Mouse (Mus musculus) limb, embryonic 11.5 days (tissue): ENCODE results near the gene Eepd1. TPM values are rescaled to one million over a fixed set of nuclear protein-coding genes. Genes with fewer than 3 reads are reported as not detected.

ENCODE experiments used
- ATAC-seq: fragments of 200-750 bp; cut with Nextera tagmentation; 2 replicates; pipeline ENCODE4 v1.8.0; 2017; ENCODE audit warnings: low read depth; ENCODE audit not compliant: insufficient number of reproducible peaks, low FRiP score, low TSS enrichment
- DNase-seq: peaks from one replicate; pipeline ENCODE4 v3.0.0-alpha.2; 2015; ENCODE audit warnings: low spot score
- H3K27ac ChIP-seq: fragments of 300-500 bp; sonication (generic); replicated peaks from 2 replicates; pipeline ENCODE4 v1.5.1; 2014; ENCODE audit warnings: low read depth, mild to moderate bottlenecking, low read length
- H3K27me3 ChIP-seq: fragments of 300-500 bp; sonication (generic); 2 replicates; pipeline ENCODE4 v1.6.1; 2014; ENCODE audit warnings: mild to moderate bottlenecking, low read length, mixed read lengths; ENCODE audit not compliant: control insufficient read depth, insufficient read depth
- H3K36me3 ChIP-seq: fragments of 300-500 bp; sonication (generic); 2 replicates; pipeline ENCODE4 v1.6.1; 2014; ENCODE audit warnings: mild to moderate bottlenecking, low read length, moderate library complexity, mixed read lengths; ENCODE audit not compliant: control insufficient read depth, insufficient read depth
- H3K4me1 ChIP-seq: fragments of 300-500 bp; sonication (generic); 2 replicates; pipeline ENCODE4 v1.6.1; 2014; ENCODE audit warnings: low read length, mixed read lengths; ENCODE audit not compliant: control insufficient read depth, insufficient read depth
- H3K4me2 ChIP-seq: fragments of 300-500 bp; sonication (generic); 2 replicates; pipeline ENCODE4 v1.6.1; 2014; ENCODE audit warnings: low read depth, mild to moderate bottlenecking, moderate library complexity; ENCODE audit not compliant: severe bottlenecking
- H3K4me3 ChIP-seq: fragments of 300-500 bp; sonication (generic); 2 replicates; pipeline ENCODE4 v1.5.1; 2014; ENCODE audit warnings: low read depth, low read length
- H3K9ac ChIP-seq: fragments of 300-500 bp; sonication (generic); 2 replicates; pipeline ENCODE4 v1.6.1; 2014; ENCODE audit warnings: mild to moderate bottlenecking, low read length
- H3K9me3 ChIP-seq: fragments of 300-500 bp; sonication (generic); 2 replicates; pipeline ENCODE4 v1.6.1; 2016; ENCODE audit warnings: low read length; ENCODE audit not compliant: control insufficient read depth
- WGBS: fragments of 180-500 bp; shearing (Covaris S2); extraction: QIAGEN DNeasy Blood & Tissue Kit; methylation state at CpG from one replicate; pipeline ENCODE4 v1.1.7; 2014; 5-methylcytosine and 5-hydroxymethylcytosine counted together
- polyA plus RNA-seq: library from polyadenylated mRNA; unstranded; fragments of >200 nt; fragmentation: Nextera tagmentation; extraction: Ambion mirVana; gene quantifications from 2 replicates; pipeline ENCODE4 v1.2.1, GENCODE M21; 2014

Eepd1 gene
- polyA plus RNA-seq, 1 experiment from 2014 or later, result 21.8 TPM

DNA sequence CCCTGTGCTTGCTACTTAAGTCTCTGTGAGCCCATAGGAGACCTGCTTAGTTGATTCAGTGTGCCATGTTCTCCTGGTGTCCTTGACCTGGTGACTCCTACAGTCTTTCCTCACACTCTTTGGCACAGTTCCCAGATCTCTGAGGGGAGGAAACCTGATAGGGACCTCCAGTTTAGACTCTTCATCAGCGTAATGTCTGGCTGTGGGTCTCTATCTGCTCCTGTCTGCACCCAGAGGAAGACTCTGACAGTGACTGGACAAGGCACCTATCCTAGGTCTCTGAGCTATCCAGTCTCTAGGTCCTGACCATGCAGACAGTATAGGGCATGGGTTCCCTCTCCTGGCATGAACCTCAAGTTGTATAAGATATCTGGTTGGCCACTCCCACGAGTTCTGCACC, 71.2 kb downstream of the Eepd1 start:
- no peaks in the 10 kb centered on the region for H3K27me3 ChIP-seq
- no peaks in the 10 kb centered on the region for H3K36me3 ChIP-seq
- no peak overlapping the region for H3K4me3 ChIP-seq
- ATAC-seq (no peak), DNase-seq (no peak)
- 80% methylated on average over 2 of the region's 2 CpGs for WGBS
- H3K9ac ChIP-seq, result no peak overlapping the region
- H3K4me2 ChIP-seq, result no peak overlapping the region
- no peak overlapping the region for H3K27ac ChIP-seq
- no peaks in the 10 kb centered on the region for H3K9me3 ChIP-seq
- H3K4me1 ChIP-seq, result no peaks in the 10 kb centered on the region

DNA sequence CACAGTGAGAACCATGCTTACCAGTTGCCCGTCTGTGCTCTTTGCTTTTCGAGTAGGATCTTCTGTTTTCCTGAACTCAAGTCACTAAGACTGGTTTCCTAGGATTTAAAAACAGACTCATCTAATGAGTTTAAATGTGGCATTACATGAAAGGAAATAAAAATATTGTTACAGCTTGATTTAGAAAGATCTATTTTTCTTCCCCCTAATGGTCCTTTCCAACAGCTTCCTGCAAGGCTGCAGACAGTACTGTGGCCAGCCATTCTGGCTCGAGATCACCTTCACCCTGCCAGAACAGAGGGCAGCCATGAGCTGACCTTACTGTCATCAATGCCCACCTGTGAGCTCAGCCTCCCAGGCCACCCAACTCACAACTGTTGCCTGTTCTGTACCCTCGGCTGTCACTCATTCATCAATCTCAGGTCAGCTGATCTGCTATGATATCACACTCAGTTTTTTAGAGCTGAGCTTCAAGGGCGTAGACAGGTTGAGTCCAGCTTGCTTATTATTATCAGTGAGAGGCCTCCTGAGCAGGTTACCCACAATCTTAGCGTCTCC, 73.0 kb downstream of the Eepd1 start:
- no peak overlapping the region for H3K4me3 ChIP-seq
- no peaks in the 10 kb centered on the region for H3K9me3 ChIP-seq
- H3K4me2 ChIP-seq, result no peak overlapping the region
- 76% methylated on average over 6 of the region's 6 CpGs for WGBS
- DNase-seq (no peak), ATAC-seq (no peak)
- H3K36me3 ChIP-seq, result no peaks in the 10 kb centered on the region
- no peaks in the 10 kb centered on the region for H3K27me3 ChIP-seq
- H3K9ac ChIP-seq, result no peak overlapping the region
- no peak overlapping the region for H3K27ac ChIP-seq
- H3K4me1 ChIP-seq, result no peaks in the 10 kb centered on the region

DNA sequence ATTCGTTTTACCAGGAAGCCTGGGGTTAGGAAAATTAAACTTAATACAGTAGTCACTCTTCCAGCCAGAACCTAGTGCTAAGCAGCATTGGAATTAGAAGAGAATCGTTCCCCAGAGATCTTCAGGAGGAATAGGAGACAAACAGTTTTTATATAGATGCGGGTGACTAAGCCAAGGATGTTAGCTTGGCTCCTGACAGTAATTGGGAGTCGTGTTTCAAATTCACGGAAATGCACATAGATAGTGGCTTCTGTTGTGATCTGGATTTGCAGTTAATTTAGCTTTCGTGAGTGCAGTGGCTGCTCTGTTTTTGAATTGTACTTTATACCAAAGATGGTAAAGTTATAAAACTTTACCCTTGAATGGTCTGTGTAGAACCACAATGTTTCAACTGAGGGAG, 73.9 kb downstream of the Eepd1 start:
- Histone ChIP-seq H3K4me1 (no peaks in the 10 kb centered on the region), H3K9me3 (no peaks in the 10 kb centered on the region), H3K27ac (no peak overlapping the region), H3K4me2 (no peak overlapping the region), H3K36me3 (no peaks in the 10 kb centered on the region), H3K27me3 (no peaks in the 10 kb centered on the region), H3K4me3 (no peak overlapping the region), H3K9ac (no peak overlapping the region)
- WGBS, result 67% methylated on average over 6 of the region's 6 CpGs
- ATAC-seq (no peak), DNase-seq (no peak)

DNA sequence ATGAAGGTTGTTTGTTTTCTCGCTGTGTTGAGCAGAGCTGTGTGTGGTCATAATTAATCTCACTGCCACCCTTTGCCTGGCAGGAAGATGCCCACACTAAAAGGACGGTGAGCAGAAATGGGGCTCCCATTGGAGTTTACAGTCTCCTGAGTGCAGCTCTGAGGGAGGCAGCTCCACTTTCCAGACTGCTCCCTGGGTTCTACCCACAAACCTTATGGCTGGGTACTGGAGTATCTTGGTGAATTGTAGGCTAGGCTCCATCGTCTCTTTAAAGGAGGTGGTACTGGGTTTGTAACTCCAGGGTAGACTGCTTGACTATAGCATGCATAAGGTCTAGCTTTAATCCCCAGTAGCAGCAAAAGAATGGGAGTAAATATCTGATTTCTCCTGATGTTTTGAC, 74.7 kb downstream of the Eepd1 start:
- no peak overlapping the region for H3K9ac ChIP-seq
- no peak for ATAC-seq

DNA sequence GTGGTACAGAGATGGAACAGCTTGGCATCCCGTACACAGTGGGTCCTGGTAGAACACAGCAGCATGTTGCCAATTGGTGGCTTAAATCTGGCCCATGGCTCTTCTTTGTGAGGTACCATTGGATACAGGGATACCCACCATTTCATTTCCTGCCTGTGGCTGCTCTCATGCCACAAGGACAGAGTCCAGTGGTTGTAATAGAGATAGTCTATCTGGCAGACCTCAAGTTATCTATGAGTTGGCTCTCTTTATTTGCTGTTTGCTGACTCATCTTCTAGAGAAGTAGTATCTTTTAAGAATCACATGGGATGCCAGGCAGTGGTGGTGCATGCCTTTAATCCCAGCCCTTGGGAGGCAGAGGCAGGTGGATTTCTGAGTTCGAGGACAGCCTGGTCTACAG, 76.0 kb downstream of the Eepd1 start:
- no peaks in the 10 kb centered on the region for H3K36me3 ChIP-seq
- WGBS, result 94% methylated on average over 2 of the region's 2 CpGs
- no peaks in the 10 kb centered on the region for H3K4me1 ChIP-seq
- ATAC-seq, result no peak
- H3K4me3 ChIP-seq, result no peak overlapping the region
- no peaks in the 10 kb centered on the region for H3K9me3 ChIP-seq
- H3K27ac ChIP-seq, result no peak overlapping the region
- no peak overlapping the region for H3K9ac ChIP-seq
- DNase-seq, result no peak
- no peak overlapping the region for H3K4me2 ChIP-seq
- H3K27me3 ChIP-seq, result no peaks in the 10 kb centered on the region

More for the DNA sequence above, 74.7 kb downstream of the Eepd1 start:
- Histone ChIP-seq H3K4me1 (no peaks in the 10 kb centered on the region), H3K27me3 (no peaks in the 10 kb centered on the region), H3K36me3 (no peaks in the 10 kb centered on the region), H3K4me2 (no peak overlapping the region), H3K9me3 (no peaks in the 10 kb centered on the region), H3K27ac (no peak overlapping the region), H3K4me3 (no peak overlapping the region)
- DNase-seq, result no peak
- WGBS, result 82% methylated on average over 3 of the region's 3 CpGs

DNA sequence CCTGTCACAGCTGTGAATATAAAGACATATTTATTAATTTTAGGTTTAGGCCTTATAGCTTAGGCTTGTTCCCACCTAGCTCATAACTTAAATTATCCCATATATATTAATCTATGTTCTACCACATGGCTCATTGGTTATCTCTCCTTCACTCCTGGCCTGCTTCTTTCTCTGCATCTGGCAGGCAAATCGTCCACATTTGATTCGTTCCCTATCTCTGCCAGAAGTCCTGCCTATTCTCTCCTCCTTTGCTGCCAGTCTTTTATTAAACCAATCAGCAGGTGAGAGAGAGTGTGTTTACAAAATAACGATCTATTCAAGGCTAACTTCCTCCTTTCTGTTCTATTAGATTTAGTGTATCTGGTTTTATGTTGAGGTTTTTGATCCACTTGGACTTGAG, 77.5 kb downstream of the Eepd1 start:
- ATAC-seq, result no peak
- WGBS, result 74% methylated on average over 3 of the region's 3 CpGs
- no peak overlapping the region for H3K27ac ChIP-seq

DNA sequence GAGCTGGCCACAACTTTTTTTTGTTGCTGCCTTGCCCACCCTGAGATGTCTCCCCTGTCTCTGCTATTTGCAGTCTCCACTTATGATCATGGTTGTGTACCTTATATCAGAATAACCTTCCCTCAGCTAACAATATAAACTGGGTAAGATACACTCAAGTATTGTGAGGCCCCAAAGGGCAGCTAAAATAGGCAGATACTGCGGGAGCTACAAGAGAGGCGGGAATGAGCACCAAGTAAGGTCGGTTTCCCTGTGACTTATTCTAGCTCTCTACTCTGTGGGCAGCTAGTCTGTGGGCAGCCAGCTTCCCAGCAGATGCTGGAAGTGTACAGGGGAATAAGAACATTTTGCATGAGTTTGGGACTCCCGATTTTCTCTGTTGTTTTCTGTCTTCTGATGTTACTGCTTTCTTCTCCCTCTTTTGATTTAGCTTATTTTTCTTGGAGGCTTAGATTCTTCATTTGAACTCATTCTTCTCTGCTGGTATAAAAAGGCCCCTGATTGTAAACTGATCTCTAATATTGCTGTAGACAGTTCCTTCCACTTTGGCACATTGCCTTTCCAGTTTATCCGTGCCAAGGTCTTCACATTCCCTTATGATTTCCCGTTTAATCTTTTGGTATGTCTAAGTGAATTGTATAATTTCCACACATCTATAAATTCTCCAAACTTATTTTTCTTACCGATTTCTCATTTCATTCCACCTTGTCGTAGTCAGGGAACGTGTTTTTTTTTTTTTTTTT, 78.8 kb downstream of the Eepd1 start:
- Histone ChIP-seq H3K9me3 (no peaks in the 10 kb centered on the region), H3K4me3 (no peak overlapping the region), H3K27ac (no peak overlapping the region), H3K4me1 (no peaks in the 10 kb centered on the region), H3K27me3 (no peaks in the 10 kb centered on the region), H3K9ac (no peak overlapping the region), H3K36me3 (no peaks in the 10 kb centered on the region), H3K4me2 (no peak overlapping the region)
- 88% methylated on average over 9 of the region's 9 CpGs for WGBS
- DNase-seq, result no peak
- no peak for ATAC-seq

More for the DNA sequence above, 77.5 kb downstream of the Eepd1 start:
- H3K4me3 ChIP-seq, result no peak overlapping the region
- DNase-seq, result no peak
- H3K9me3 ChIP-seq, result no peaks in the 10 kb centered on the region
- no peaks in the 10 kb centered on the region for H3K36me3 ChIP-seq
- no peaks in the 10 kb centered on the region for H3K27me3 ChIP-seq
- no peak overlapping the region for H3K9ac ChIP-seq
- no peak overlapping the region for H3K4me2 ChIP-seq
- H3K4me1 ChIP-seq, result no peaks in the 10 kb centered on the region

DNA sequence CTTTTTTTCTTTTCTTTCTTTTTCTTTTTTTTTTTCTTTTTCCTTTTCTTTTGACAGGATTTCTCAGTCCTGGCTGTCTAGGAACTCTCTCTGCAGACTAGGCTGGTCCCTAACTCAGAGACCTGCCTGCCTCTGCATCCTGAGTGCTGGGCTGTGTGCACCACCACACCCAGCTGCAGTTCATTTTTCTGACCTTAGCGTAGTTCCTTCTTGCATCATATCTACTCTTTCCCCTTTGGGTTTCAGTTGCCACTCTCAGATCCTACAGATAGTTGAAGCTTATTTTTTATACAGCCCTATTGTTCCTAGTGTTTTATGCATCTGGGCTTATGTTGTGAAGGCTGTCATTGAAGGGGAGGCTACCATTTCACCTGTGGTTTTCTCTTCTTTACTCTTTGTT, 79.8 kb downstream of the Eepd1 start:
- Histone ChIP-seq H3K9ac (no peak overlapping the region), H3K27me3 (no peaks in the 10 kb centered on the region), H3K9me3 (no peaks in the 10 kb centered on the region), H3K4me3 (no peak overlapping the region), H3K36me3 (no peaks in the 10 kb centered on the region), H3K27ac (no peak overlapping the region), H3K4me1 (no peaks in the 10 kb centered on the region), H3K4me2 (no peak overlapping the region)
- WGBS, result 100% methylated on average over 1 of the region's 1 CpGs
- ATAC-seq (no peak), DNase-seq (no peak)

DNA sequence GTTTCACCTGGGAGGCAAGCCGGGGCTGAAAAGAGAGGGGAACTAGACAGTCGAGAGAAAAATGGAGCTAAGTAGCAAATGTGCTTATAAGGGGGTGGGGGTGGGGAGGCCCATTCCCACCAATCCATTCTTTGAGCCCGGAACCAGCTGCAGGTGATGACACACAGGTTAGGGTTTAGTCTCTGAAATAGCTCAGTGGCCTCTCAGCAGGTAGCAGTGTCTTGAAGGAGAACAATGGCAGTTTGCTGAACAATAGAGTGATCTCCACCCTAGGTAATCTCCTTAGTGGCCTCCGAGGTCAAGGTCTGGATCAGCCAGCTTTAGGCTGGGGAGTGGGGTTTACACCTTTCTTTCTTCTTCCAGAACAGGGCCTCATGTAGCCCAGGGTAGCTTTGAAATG, 82.5 kb downstream of the Eepd1 start:
- DNase-seq (no peak), ATAC-seq (no peak)
- H3K9ac ChIP-seq, result no peak overlapping the region
- no peaks in the 10 kb centered on the region for H3K4me1 ChIP-seq
- H3K36me3 ChIP-seq, result no peaks in the 10 kb centered on the region
- H3K4me3 ChIP-seq, result no peak overlapping the region
- no peaks in the 10 kb centered on the region for H3K27me3 ChIP-seq
- H3K27ac ChIP-seq, result no peak overlapping the region
- no peaks in the 10 kb centered on the region for H3K9me3 ChIP-seq
- no peak overlapping the region for H3K4me2 ChIP-seq
- 80% methylated on average over 4 of the region's 4 CpGs for WGBS
